Mouse (Mus musculus) midbrain, embryonic 12.5 days (tissue): ENCODE measurements at regions not wholly inside any gene's neighbourhood (a gene's known extent, or its start where the extent isn't known, plus 50 kb on each side); places are given as distances from the start of the nearest gene placed in this dataset.

Experiments
- ATAC-seq: fragments of 200-750 bp; cut with Nextera tagmentation; 2 replicates; pipeline ENCODE4 v1.8.0; 2017; ENCODE audit warnings: low read depth, moderate TSS enrichment, moderate library complexity; ENCODE audit not compliant: low FRiP score
- H3K27ac ChIP-seq: fragments of 300-500 bp; sonication (generic); replicated peaks from 2 replicates; pipeline ENCODE4 v1.5.1; 2016; ENCODE audit warnings: mild to moderate bottlenecking
- H3K27me3 ChIP-seq: fragments of 300-500 bp; sonication (generic); 2 replicates; pipeline ENCODE4 v1.6.1; 2016; ENCODE audit warnings: mild to moderate bottlenecking
- H3K36me3 ChIP-seq: fragments of 300-500 bp; sonication (generic); 2 replicates; pipeline ENCODE4 v1.6.1; 2016
- H3K4me1 ChIP-seq: fragments of 300-500 bp; sonication (generic); 2 replicates; pipeline ENCODE4 v1.6.1; 2016
- H3K4me2 ChIP-seq: fragments of 300-500 bp; sonication (generic); replicated peaks from 2 replicates; pipeline ENCODE4 v1.6.1; 2016; ENCODE audit warnings: mild to moderate bottlenecking, moderate library complexity
- H3K4me3 ChIP-seq: fragments of 300-500 bp; sonication (generic); 2 replicates; pipeline ENCODE4 v1.5.1; 2016; ENCODE audit warnings: mild to moderate bottlenecking
- H3K9ac ChIP-seq: fragments of 300-500 bp; sonication (generic); replicated peaks from 2 replicates; pipeline ENCODE4 v1.6.1; 2016; ENCODE audit warnings: mild to moderate bottlenecking, moderate library complexity
- H3K9me3 ChIP-seq: fragments of 300-500 bp; sonication (generic); 2 replicates; pipeline ENCODE4 v1.6.1; 2016; ENCODE audit warnings: mild to moderate bottlenecking
- WGBS: fragments of 180-500 bp; shearing (Covaris S2); methylation state at CpG from one replicate; pipeline ENCODE4 v1.1.7; 2016; 5-methylcytosine and 5-hydroxymethylcytosine counted together

DNA sequence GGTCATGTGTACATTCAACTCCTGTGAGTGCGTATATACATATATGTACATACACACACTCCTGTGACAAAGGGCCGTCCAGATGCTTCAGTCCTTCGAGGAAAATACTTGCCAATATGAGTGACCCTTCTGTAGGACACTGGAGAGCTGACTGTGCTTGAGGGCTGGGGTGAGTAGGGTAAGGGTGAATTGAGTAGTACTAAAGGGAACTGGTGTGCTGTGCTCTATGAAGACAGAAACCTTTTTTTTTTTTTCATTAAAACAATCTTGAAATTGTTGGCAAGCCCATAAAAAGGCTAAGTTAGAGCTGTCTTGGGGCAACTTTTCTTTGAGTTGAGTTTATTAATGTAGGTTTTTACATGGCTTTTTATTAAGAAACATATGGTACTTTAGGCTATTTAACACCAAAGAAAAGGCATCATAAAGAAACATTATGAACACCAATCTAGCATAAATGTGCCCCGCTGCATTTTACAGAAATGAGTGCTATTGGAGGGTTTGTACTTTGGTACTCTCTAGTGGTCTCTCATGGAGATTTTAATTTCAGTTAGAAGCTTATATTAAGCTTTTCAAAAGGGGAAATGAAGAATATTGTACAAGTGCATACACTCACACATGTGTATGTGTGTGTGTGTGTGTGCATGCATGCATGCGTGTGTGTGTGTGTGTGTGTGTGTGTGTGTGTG, 718.5 kb upstream of the 2610301B20Rik start:
- 93% methylated on average over 5 of the region's 5 CpGs for WGBS
- Histone ChIP-seq H3K36me3 (no peaks in the 10 kb centered on the region), H3K9ac (no peak overlapping the region), H3K9me3 (no peaks in the 10 kb centered on the region), H3K4me2 (no peak overlapping the region), H3K27ac (no peak overlapping the region), H3K4me1 (no peaks in the 10 kb centered on the region), H3K27me3 (no peaks in the 10 kb centered on the region), H3K4me3 (no peak overlapping the region)
- no peak for ATAC-seq

DNA sequence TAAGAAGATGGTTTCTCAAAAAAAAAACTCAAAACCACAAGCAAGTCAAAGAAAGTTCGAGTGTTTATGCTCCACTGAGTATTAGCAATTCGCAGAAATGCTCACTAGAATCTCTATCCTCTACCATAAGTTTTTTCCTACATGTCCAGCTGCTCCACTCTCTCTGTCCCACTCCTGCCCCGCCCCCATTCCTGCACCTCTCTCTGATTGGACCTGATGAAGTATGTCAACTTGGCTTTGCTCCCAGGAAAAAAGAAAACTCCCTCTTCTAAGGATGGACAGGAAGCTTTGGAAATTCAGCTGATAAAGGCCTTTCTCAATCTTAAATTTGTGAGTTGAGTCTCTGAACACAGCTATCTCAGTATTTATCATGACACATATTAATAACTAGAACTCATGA, 684.4 kb upstream of the 2610301B20Rik start:
- no peak overlapping the region for H3K27ac ChIP-seq
- no peaks in the 10 kb centered on the region for H3K9me3 ChIP-seq
- WGBS, result 86% methylated on average over 3 of the region's 3 CpGs
- H3K4me2 ChIP-seq, result no peak overlapping the region
- no peaks in the 10 kb centered on the region for H3K36me3 ChIP-seq
- H3K9ac ChIP-seq, result no peak overlapping the region
- ATAC-seq, result no peak
- H3K4me3 ChIP-seq, result no peak overlapping the region
- H3K27me3 ChIP-seq, result no peaks in the 10 kb centered on the region
- no peaks in the 10 kb centered on the region for H3K4me1 ChIP-seq

DNA sequence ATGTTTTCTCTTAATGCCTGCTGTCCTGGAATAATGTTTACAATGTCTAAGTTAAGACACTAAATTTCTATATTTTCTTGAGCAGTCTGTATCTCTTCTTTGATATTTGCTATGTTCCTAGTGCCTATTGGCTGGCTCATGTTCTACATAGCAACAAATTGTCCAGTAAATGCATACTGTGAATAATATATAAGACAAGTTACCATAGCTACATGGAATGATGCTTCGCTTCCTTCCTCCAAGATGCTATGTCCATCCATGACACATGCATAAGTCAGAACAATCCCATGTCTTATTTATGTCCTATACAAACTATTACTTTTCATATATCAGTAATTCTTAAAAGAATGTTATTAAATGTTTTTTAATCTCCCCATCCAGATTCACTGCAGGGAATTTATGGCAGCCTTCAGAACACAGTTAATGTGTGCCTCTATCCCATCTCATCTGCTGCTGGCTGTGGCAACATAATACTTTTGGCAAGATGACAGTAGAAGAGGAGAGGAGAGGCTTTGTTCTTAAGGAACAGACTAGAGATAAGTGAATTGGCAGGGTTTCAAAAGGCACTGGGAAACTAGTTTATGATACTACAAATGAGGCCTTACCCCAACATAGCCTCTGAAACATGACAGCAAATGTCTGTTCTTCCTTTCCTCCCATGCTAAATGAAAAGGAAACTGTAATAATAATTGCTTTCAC, 676.9 kb upstream of the 2610301B20Rik start:
- 95% methylated on average over 1 of the region's 1 CpGs for WGBS
- Histone ChIP-seq H3K4me2 (no peak overlapping the region), H3K27ac (no peak overlapping the region), H3K27me3 (no peaks in the 10 kb centered on the region), H3K9ac (no peak overlapping the region), H3K36me3 (no peaks in the 10 kb centered on the region), H3K4me1 (no peaks in the 10 kb centered on the region), H3K9me3 (no peaks in the 10 kb centered on the region), H3K4me3 (no peak overlapping the region)
- no peak for ATAC-seq

DNA sequence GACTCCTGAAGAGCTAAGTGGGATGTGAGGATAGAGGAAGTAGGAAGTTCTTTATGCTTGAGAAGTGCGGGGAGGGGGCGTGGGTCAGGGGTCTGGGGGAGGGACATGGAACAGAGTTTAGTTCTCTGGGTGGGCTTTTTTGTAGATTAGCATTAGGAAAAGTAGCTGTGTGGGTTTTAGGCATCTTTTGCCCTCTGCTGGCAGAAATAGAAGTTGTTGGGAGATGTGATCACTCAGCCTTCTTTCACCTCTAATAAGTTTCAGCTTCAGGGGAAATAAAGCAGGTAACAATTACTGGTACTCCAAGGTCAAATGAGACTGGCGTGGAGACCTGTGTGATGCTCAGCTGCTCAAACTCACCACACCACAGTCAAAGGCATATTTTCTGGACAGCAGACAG, 672.5 kb upstream of the 2610301B20Rik start:
- no peak for ATAC-seq
- Histone ChIP-seq H3K4me1 (no peaks in the 10 kb centered on the region), H3K4me3 (no peak overlapping the region), H3K36me3 (no peaks in the 10 kb centered on the region), H3K27ac (no peak overlapping the region), H3K9ac (no peak overlapping the region), H3K9me3 (no peaks in the 10 kb centered on the region), H3K27me3 (no peaks in the 10 kb centered on the region), H3K4me2 (no peak overlapping the region)
- 58% methylated on average over 3 of the region's 3 CpGs for WGBS

DNA sequence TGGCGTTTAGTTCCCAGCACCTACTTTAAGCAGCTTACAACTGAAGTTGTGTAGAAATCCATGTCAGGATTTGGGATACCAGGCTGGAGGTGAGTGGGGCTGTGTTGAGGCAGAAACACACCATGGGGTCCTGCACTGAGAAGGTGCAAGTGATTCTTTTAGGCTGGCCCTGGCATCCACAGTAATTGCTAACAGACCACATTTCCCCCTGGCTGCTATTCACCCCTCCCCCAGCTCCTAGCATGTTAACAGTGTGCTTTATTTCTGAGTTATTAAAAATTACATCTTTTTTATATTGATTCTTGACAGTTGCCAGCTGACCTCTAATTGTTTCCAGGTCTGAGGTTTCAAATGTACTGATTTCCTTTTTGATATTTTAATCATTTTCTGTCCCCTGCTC, 670.1 kb upstream of the 2610301B20Rik start:
- no peak overlapping the region for H3K9ac ChIP-seq
- H3K4me3 ChIP-seq, result no peak overlapping the region
- WGBS, result 90% methylated on average over 1 of the region's 1 CpGs
- H3K4me1 ChIP-seq, result no peaks in the 10 kb centered on the region
- H3K9me3 ChIP-seq, result no peaks in the 10 kb centered on the region
- no peak overlapping the region for H3K27ac ChIP-seq
- no peaks in the 10 kb centered on the region for H3K27me3 ChIP-seq
- H3K4me2 ChIP-seq, result no peak overlapping the region
- H3K36me3 ChIP-seq, result no peaks in the 10 kb centered on the region
- 0 out of 2 replicates have a peak, but pooled peaks have one; percentile 34 for ATAC-seq

DNA sequence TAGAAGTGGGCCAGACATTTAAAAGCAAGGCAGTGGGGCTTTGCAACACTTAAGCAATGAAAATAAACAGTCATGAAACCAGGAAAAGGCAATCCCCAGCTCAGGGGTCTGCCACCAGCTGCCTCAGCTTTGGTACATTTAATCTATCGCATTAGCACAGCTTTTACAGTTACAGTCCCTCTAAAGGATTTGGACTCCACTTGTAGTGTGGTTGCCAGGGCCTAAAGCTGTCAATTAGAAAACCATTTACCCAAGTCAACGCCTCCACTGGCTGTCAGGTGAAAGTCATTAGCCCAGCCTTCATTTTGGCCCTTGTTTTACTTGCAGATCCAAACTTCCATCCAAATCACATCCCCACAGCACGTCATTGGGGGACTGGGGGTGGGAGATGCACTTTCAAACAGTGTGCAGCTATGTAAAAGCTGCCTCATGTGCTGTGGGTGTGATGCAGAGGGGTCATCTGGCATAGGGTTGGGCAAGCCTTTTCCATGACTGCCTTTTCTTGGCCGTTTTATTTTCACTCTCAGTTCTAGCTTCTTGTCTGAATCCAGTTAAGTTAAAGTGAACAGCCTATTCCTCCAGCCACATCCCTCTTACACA, 664.9 kb upstream of the 2610301B20Rik start:
- ATAC-seq, result no peak
- WGBS, result 68% methylated on average over 4 of the region's 4 CpGs
- H3K36me3 ChIP-seq, result no peaks in the 10 kb centered on the region

DNA sequence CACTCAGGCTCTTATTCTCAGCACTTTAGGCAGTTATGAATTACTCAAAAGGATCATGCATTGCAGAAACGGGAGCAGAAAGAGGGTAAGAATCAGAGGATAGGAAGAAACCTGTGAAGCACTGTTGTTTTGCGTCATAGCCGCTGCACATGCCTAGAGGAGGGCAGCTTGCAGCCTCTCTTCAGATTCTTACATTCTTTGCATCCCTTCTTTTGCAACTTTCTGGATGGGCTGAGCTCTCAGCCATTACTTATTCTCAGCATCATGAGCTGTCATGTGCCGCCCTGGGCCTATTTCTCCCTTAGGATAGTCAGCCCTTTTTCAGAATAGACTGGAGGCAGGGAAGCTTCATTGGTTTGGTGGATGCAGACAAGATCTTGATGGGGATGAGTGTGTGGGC, 663.0 kb upstream of the 2610301B20Rik start:
- Histone ChIP-seq H3K4me3 (no peak overlapping the region), H3K9me3 (no peaks in the 10 kb centered on the region), H3K4me1 (no peaks in the 10 kb centered on the region), H3K27ac (no peak overlapping the region), H3K27me3 (no peaks in the 10 kb centered on the region), H3K36me3 (no peaks in the 10 kb centered on the region), H3K4me2 (no peak overlapping the region), H3K9ac (no peak overlapping the region)
- 91% methylated on average over 4 of the region's 4 CpGs for WGBS
- ATAC-seq, result no peak

More for the DNA sequence above, 664.9 kb upstream of the 2610301B20Rik start:
- H3K27me3 ChIP-seq, result no peaks in the 10 kb centered on the region
- H3K4me3 ChIP-seq, result no peak overlapping the region
- no peak overlapping the region for H3K27ac ChIP-seq
- H3K9me3 ChIP-seq, result no peaks in the 10 kb centered on the region
- no peak overlapping the region for H3K9ac ChIP-seq
- no peaks in the 10 kb centered on the region for H3K4me1 ChIP-seq
- H3K4me2 ChIP-seq, result no peak overlapping the region

DNA sequence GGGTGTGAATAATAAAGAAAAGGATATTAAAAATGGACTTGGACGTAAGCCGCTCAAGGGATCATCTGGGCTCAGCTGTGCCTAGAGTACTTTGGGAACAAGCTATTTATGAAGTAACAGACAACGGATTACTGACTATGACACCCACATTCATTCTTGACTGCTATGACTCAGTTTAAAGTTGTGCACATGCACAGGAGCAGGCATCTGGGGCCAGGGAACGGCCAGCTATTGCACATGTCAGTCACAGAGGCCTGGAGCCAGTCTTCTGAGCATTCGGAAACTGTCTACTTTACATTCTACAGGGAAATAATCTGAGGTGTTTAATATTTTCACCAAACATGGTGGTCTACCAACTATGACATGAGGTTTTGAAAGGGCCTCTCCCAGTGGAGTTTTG, 639.0 kb upstream of the 2610301B20Rik start:
- no peaks in the 10 kb centered on the region for H3K36me3 ChIP-seq
- no peaks in the 10 kb centered on the region for H3K27me3 ChIP-seq
- 90% methylated on average over 5 of the region's 5 CpGs for WGBS
- no peak overlapping the region for H3K4me3 ChIP-seq
- no peak for ATAC-seq
- H3K9ac ChIP-seq, result no peak overlapping the region
- no peaks in the 10 kb centered on the region for H3K9me3 ChIP-seq
- no peak overlapping the region for H3K4me2 ChIP-seq
- no peak overlapping the region for H3K27ac ChIP-seq
- no peaks in the 10 kb centered on the region for H3K4me1 ChIP-seq

DNA sequence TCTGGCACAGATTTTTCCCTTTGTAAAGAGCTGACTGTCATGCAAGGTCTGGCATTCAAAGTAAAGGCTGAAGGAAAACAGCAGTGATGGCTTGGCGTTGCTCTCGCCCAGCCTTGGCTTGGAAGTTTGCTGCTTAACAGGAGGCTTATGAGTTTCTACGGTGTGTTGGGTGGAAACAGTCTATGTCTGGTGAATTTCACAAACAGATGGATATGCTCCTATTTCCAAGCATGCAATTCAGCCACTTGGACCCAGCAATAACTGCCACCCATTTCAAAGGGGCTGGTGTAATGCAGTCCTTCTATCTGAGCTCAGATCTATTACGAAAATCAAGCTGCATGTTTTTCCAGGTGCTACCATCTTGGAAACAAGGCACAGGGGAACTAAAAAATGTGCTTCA, 632.2 kb upstream of the 2610301B20Rik start:
- Histone ChIP-seq H3K36me3 (no peaks in the 10 kb centered on the region), H3K4me3 (no peak overlapping the region), H3K9me3 (no peaks in the 10 kb centered on the region), H3K27me3 (no peaks in the 10 kb centered on the region), H3K27ac (no peak overlapping the region), H3K4me1 (no peaks in the 10 kb centered on the region), H3K4me2 (no peak overlapping the region), H3K9ac (no peak overlapping the region)
- no peak for ATAC-seq
- WGBS, result 88% methylated on average over 4 of the region's 4 CpGs

DNA sequence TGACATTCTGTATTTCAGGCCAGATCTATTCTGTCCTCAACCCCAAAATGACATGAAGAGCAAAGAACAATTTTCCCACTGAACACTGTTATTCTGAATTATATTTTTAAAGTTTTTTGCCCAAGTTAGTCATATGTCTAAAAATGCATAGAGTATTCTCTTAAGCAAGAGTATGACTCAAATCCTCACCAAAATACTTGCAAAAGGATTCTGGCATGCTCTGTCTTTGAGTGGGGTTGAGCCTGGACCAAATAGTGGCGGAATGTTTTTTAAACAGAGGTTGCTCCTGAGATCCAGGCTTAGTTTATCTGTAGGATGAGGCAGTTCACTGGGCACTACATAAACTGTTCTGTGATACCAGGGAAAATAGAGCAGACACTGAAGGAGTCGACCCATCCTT, 631.4 kb upstream of the 2610301B20Rik start:
- no peak for ATAC-seq
- WGBS, result 90% methylated on average over 2 of the region's 2 CpGs
- no peaks in the 10 kb centered on the region for H3K4me1 ChIP-seq

DNA sequence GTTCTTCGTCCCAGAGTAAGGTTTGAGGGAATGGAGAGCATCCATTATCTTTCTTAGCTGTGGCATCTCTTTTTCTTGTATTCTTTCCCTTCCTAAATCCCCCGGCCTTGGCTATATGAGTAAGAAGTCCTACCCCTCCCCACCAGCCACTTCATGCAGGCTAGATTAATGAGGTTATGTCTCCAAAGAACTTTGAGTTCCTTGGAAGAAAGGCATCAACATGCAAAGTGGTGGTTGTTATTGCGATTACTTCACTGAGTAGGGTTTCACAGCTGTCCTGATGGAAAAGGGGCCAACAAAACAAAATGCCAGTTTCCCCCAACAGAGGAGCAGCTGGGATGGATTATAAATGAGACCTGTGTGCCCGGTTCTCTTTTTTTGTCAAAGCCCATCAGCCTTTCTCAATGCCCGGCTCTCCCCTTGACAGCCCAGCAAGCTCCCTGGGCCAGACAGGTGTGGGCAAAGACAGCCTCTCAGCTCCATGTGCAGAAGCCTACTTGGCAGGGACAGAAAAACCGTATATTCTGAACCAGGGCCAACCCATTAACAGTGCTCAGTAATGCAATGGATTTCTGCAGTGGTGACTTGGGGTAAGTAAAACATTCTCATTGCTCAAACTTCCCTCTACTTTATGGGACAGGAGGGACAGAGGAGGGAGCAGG, 620.1 kb upstream of the 2610301B20Rik start:
- H3K9ac ChIP-seq, result no peak overlapping the region
- no peak overlapping the region for H3K27ac ChIP-seq
- no peaks in the 10 kb centered on the region for H3K9me3 ChIP-seq
- H3K4me2 ChIP-seq, result no peak overlapping the region
- WGBS, result 73% methylated on average over 6 of the region's 6 CpGs
- no peak overlapping the region for H3K4me3 ChIP-seq
- no peak for ATAC-seq
- no peaks in the 10 kb centered on the region for H3K27me3 ChIP-seq
- no peaks in the 10 kb centered on the region for H3K36me3 ChIP-seq
- no peaks in the 10 kb centered on the region for H3K4me1 ChIP-seq

More for the DNA sequence above, 631.4 kb upstream of the 2610301B20Rik start:
- Histone ChIP-seq H3K4me3 (no peak overlapping the region), H3K9me3 (no peaks in the 10 kb centered on the region), H3K9ac (no peak overlapping the region), H3K36me3 (no peaks in the 10 kb centered on the region), H3K27ac (no peak overlapping the region), H3K27me3 (no peaks in the 10 kb centered on the region), H3K4me2 (no peak overlapping the region)

DNA sequence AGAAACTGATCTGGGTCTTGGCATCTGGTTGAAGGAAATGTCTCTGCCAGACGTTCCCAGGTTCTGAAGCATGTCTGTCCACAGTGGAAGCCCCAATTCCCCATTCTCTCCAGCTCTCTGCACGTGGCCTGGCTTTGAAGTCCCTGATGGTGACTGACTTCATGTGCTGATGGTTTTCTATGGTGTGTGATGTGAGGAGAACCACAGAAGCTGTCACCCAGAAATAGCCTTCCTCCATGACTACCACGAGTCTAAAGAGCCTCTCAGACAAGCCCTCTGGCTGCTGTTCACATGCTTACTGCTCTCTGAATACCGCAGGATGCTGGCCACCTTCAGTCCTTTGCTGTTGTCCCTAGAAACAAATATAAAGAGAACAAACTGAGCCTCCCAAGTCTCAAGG, 616.8 kb upstream of the 2610301B20Rik start:
- Histone ChIP-seq H3K27ac (no peak overlapping the region), H3K4me3 (no peak overlapping the region), H3K9ac (no peak overlapping the region), H3K4me1 (no peaks in the 10 kb centered on the region), H3K36me3 (no peaks in the 10 kb centered on the region), H3K4me2 (no peak overlapping the region), H3K27me3 (no peaks in the 10 kb centered on the region), H3K9me3 (no peaks in the 10 kb centered on the region)
- no peak for ATAC-seq
- 71% methylated on average over 4 of the region's 4 CpGs for WGBS
